Mouse (Mus musculus) lung, postnatal 36 days (tissue): ENCODE measurements around the gene Hddc3.

Experiments used
- DNase-seq: peaks from one replicate; pipeline ENCODE4 v3.0.0; 2022; ENCODE audit warnings: mixed read lengths

Gene Hddc3

GRCm38 (mm10) chr7:80336932-80337331, 6.0 kb upstream of the Hddc3 start:
- no peak for DNase-seq

- DNase-seq, result peak; percentile 26
Measured at GRCm38 (mm10) chr7:80339371-80339770, 3.5 kb upstream of the Hddc3 start.

- DNase-seq, result peak; percentile 99
Measured at GRCm38 (mm10) chr7:80339793-80340628, 2.9 kb upstream of the Hddc3 start.

- peak; percentile 88 for DNase-seq
Measured at GRCm38 (mm10) chr7:80340793-80341192, 2.1 kb upstream of the Hddc3 start, which contains the start of gene Unc45a. Gene Unc45a, minus strand, starts transcription at chr7:80341005.

GRCm38 (mm10) chr7:80341793-80342192, 1.1 kb upstream of the Hddc3 start:
- no peak for DNase-seq

GRCm38 (mm10) chr7:80343270-80344018, 540 bp downstream of the Hddc3 start:
- no peak for DNase-seq

GRCm38 (mm10) chr7:80346173-80346572, 3.3 kb downstream of the Hddc3 start:
- DNase-seq, result no peak

GRCm38 (mm10) chr7:80346830-80347229, 3.9 kb downstream of the Hddc3 start:
- peak; percentile 58 for DNase-seq

GRCm38 (mm10) chr7:80347670-80348586, 5.0 kb downstream of the Hddc3 start:
- DNase-seq, result no peak

GRCm38 (mm10) chr7:80350808-80351207, 7.9 kb downstream of the Hddc3 start:
- DNase-seq, result no peak

- DNase-seq, result no peak
Measured at GRCm38 (mm10) chr7:80352920-80353319, 10.0 kb downstream of the Hddc3 start.

- DNase-seq, result no peak
Measured at GRCm38 (mm10) chr7:80356351-80356750, 13.4 kb downstream of the Hddc3 start.

- no peak for DNase-seq
Measured at GRCm38 (mm10) chr7:80357156-80357555, 14.3 kb downstream of the Hddc3 start.

GRCm38 (mm10) chr7:80358039-80358438, 15.1 kb downstream of the Hddc3 start:
- DNase-seq, result no peak

- DNase-seq, result no peak
Measured at GRCm38 (mm10) chr7:80360435-80360834, 17.5 kb downstream of the Hddc3 start.

GRCm38 (mm10) chr7:80365759-80366158, 22.9 kb downstream of the Hddc3 start:
- DNase-seq, result peak; percentile 47

GRCm38 (mm10) chr7:80367232-80367631, 24.3 kb downstream of the Hddc3 start:
- DNase-seq, result no peak

- DNase-seq, result no peak
Measured at GRCm38 (mm10) chr7:80368009-80368408, 25.1 kb downstream of the Hddc3 start.

- peak; percentile 32 for DNase-seq
Measured at GRCm38 (mm10) chr7:80368635-80369421, 25.9 kb downstream of the Hddc3 start.

GRCm38 (mm10) chr7:80369461-80369860, 26.6 kb downstream of the Hddc3 start:
- no peak for DNase-seq

GRCm38 (mm10) chr7:80369967-80370431, 27.1 kb downstream of the Hddc3 start:
- DNase-seq, result peak; percentile 36

GRCm38 (mm10) chr7:80370649-80371040, 27.7 kb downstream of the Hddc3 start:
- DNase-seq, result peak; percentile 83
